Mouse (Mus musculus) erythroblast, embryonic 14.5 days (primary cell): ENCODE measurements around the gene Pomgnt2. TPM values are rescaled to one million over a fixed set of nuclear protein-coding genes. Genes with fewer than 3 reads are reported as not detected.
"Not testable (repeated sequence)": the region's sequence is repeated elsewhere in the genome, so short reads cannot be mapped to it uniquely, and the experiment has no call there.

Source experiments
- H3K27me3 ChIP-seq: 2 replicates; pipeline ENCODE4 v1.6.1; 2012; ENCODE audit warnings: inconsistent platforms; ENCODE audit not compliant: control insufficient read depth
- H3K36me3 ChIP-seq: 2 replicates; pipeline ENCODE4 v1.6.1; 2012; ENCODE audit warnings: mild to moderate bottlenecking, inconsistent platforms; ENCODE audit not compliant: control insufficient read depth
- H3K4me1 ChIP-seq: 2 replicates; pipeline ENCODE4 v1.6.1; 2012; ENCODE audit warnings: inconsistent platforms; ENCODE audit not compliant: control insufficient read depth
- H3K4me3 ChIP-seq: replicated peaks from 2 replicates; pipeline ENCODE3; 2012; ENCODE audit warnings: moderate library complexity, mild to moderate bottlenecking, inconsistent platforms
- H3K9me3 ChIP-seq: 2 replicates; pipeline ENCODE4 v1.6.1; 2012; ENCODE audit warnings: low read length, inconsistent platforms, mixed read lengths; ENCODE audit not compliant: control insufficient read depth
- GATA1 ChIP-seq: IDR thresholded peaks from 2 replicates; pipeline ENCODE4 v1.6.1; 2012; ENCODE audit warnings: low read length, inconsistent platforms, mixed read lengths
- TAL1 ChIP-seq: IDR thresholded peaks from 3 replicates; pipeline ENCODE4 v1.6.1; 2012; ENCODE audit warnings: low read length, inconsistent platforms, mixed read lengths
- polyA plus RNA-seq: library from polyadenylated mRNA; stranded (reverse); fragments of >175 nt; gene quantifications from 2 replicates; pipeline ENCODE4 v1.2.3, GENCODE M21; 2012

Gene Pomgnt2
- polyA plus RNA-seq, 1 experiment = 0.04 TPM

DNA sequence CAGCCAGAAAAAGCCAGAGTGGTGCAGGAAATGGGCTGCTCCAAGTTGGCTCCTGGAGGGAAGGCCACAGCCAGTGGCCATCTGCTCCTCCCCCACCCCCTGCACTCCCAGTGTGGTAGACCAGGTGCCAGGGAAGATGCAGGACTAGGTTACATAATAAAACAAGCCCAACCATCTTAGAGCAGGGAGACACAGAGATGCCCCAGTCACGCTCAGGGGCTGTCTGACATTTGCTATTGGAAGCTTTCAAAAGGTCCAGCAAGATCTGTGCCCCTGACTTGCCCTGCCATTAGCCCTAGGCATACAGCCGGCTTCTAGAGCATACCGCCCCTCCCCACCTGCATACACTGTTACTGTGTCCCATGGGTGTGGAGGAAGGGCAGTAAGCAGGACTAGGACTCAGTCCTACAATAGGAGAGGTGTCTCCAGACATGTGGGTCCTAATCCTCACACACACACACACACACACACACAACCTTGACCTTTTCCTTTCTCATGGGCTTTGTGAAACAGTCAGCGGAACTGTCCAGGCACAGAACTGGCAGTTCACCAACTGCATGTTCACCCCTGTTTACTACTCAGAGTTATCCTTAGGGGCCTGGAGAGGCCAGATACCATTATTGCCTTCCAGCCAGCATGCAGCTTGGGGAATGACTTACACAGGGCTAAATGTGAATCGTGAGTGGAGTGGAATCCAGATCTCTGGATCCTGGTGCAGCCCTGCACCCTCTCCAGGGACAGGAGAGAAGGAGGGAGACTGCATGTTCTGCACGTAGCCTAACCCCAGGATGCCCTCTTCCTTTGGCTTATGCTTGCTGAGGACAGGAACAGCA, 30.4 kb upstream of the Pomgnt2 start:
- TF ChIP-seq TAL1 = no peak
- no peak for TF ChIP-seq GATA1
- no peaks in the 10 kb centered on the region for H3K36me3 ChIP-seq
- no peaks in the 10 kb centered on the region for H3K9me3 ChIP-seq
- no peaks in the 10 kb centered on the region for H3K4me1 ChIP-seq
- no peaks in the 10 kb centered on the region for H3K27me3 ChIP-seq
- no peak overlapping the region for H3K4me3 ChIP-seq

DNA sequence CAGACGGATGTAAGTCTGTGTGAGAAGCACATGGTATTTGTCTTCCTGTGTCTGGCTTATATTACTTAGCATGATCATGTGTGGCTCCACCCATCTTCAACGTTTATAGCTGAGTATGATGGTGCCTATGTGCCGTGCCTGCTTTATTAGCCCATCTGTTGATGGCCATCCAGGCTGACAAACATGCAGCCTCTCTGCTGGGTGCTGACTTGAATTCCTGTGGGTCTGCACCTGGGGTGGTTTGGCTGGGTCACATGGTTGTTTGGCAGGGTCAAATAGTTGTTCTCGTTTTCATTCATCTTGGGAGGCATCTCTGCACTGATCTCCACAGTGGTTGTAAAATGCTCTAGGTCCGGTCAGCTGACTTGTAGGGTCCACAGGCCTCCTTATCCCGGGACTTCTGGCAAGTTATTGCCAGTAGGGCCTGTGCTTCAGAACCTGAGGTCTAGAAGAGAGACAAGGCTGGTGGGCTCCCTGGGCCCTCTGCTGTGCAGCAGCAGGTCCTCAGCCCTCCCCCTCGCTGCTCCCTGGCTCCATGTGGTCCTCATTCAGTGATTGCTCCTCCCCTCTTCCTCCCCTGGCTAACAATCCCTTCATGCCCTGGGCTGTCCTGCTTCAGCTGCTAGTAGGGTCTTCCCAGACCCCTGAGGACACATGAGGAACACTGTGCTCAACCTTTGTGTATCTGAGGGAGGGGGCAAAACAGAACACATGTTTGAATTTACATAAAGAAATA, 29.1 kb upstream of the Pomgnt2 start:
- no peak overlapping the region for H3K4me3 ChIP-seq
- H3K9me3 ChIP-seq = no peaks in the 10 kb centered on the region
- H3K4me1 ChIP-seq = no peaks in the 10 kb centered on the region
- no peaks in the 10 kb centered on the region for H3K27me3 ChIP-seq
- H3K36me3 ChIP-seq = no peaks in the 10 kb centered on the region
- TF ChIP-seq GATA1 (no peak), TAL1 (no peak)

DNA sequence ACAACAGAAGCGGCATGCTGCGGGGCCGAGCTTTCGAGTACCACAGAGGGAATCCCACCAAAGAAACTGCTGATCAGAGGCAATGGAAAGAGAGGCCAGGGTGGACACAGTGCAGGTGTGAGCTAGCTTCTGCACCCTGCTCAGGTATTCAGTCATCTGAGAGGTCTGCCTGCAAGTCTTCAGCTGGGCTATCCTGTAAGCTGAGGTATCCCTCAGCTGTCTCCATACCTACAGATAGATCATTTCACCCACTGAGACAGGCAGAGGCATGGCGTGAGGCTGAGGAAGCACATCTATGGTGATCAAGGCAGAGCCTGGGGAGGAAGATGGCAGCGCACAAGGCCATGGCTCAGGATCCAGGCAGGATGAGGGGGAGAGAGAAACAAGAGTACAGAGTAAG, 27.5 kb upstream of the Pomgnt2 start:
- Histone ChIP-seq H3K9me3 (no peaks in the 10 kb centered on the region), H3K4me1 (no peaks in the 10 kb centered on the region), H3K27me3 (no peaks in the 10 kb centered on the region), H3K4me3 (no peak overlapping the region), H3K36me3 (no peaks in the 10 kb centered on the region)
- TF ChIP-seq GATA1 (no peak), TAL1 (no peak)

DNA sequence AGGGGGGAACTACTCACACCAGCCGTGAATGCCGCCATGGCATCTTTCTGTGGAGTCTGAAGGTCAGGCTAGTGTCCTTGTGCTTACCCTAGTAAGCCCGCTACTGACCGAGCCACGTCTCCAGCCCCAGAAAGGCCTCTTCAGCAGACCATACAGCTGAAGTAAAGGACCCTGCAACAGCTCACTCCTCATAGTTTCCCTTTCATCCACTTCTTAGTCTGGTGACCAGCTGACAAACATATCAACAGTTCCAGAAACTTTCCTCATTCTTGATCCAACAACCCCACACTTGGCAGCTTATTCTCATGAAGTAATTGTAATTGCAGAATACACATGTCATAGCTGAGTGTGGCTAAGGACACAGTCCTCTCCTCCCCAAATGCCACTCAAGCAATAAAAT, 27.0 kb upstream of the Pomgnt2 start:
- H3K9me3 ChIP-seq = no peaks in the 10 kb centered on the region
- no peaks in the 10 kb centered on the region for H3K36me3 ChIP-seq
- H3K27me3 ChIP-seq = no peaks in the 10 kb centered on the region
- no peaks in the 10 kb centered on the region for H3K4me1 ChIP-seq
- TF ChIP-seq TAL1 (no peak), GATA1 (no peak)
- H3K4me3 ChIP-seq = no peak overlapping the region

DNA sequence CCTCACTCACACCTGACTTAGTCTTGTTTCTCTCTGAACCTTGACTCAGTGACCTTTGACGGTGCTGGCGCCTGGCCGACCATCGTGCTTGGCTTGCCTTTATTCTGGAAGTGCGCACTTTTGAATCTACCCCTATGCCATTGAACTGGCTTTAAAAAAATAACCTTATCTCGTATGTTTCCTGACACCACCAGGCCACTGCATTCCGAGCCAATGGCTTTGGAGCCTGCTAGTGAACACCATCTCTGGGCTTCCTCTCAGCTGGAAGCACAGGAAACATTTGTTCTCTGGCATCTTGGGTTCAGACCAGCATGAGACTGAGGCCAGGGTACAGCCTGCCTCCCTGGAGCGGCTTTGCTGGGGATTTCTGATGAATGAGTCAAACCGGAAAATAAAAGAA, 25.9 kb upstream of the Pomgnt2 start:
- Histone ChIP-seq H3K36me3 (no peaks in the 10 kb centered on the region), H3K4me1 (no peaks in the 10 kb centered on the region), H3K9me3 (no peaks in the 10 kb centered on the region), H3K4me3 (no peak overlapping the region), H3K27me3 (no peaks in the 10 kb centered on the region)
- no peak for TF ChIP-seq TAL1
- TF ChIP-seq GATA1 = no peak

DNA sequence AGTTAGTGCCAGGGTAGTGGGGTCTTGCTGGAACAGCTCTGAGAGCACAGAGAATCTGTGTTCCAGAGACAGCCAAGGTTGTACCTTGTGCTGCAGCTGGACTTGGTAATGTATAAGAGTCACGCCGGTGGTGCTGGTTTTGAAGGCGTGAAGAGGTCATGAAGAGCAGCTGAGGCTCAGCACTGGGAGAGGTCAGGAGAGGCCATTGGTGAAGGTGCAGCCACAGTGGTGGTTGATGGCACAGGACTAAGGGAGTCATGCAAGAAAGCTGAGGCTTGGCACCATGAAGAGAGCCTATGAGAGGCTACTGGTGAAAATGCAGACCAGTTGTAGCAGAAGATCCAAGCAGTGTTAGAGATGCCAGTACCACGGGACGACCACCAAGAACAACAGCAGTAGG, 24.7 kb upstream of the Pomgnt2 start:
- H3K4me1 ChIP-seq = no peaks in the 10 kb centered on the region
- no peak for TF ChIP-seq TAL1
- no peak for TF ChIP-seq GATA1
- H3K27me3 ChIP-seq = no peaks in the 10 kb centered on the region
- no peaks in the 10 kb centered on the region for H3K36me3 ChIP-seq
- no peaks in the 10 kb centered on the region for H3K9me3 ChIP-seq
- H3K4me3 ChIP-seq = no peak overlapping the region

DNA sequence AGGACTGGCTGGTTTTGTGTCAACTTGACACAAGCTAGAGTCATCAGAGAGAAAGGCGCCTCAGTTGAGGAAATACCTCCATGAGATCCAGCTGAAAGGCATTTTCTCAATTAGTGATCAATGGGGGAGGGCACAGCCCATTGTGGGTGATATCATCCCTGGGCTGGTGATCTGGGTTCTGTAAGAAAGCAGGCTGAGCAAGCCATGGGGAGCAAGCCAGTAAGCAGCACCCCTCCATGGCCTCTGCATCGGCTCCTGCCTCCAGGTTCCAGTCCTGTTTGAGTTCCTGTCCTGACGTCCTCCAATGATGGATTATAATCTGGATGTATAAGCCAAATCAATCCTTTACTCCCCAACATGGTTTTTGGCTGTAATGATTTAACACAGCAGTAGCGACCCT, 24.3 kb upstream of the Pomgnt2 start:
- not testable (repeated sequence) for H3K4me3 ChIP-seq, H3K27me3 ChIP-seq, H3K36me3 ChIP-seq, H3K4me1 ChIP-seq, H3K9me3 ChIP-seq

DNA sequence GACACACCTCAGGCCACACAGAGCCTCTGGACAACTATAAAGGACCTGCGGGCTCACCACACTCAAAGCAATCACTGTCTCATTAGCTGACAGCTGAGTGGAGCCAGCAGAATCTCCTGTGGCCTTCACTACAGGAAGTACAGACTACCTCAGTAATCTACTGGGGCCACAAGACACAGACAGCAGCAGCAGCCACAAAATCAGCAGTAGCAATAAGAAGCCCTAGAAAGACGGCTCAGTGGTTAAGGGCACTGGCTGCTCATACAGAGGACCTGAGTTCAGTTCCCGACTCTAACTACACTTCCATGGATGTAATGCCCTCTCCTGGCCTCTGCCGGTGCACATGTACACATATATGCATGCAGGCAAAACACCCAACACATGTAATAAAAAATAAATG, 23.4 kb upstream of the Pomgnt2 start:
- Histone ChIP-seq H3K36me3 (no peaks in the 10 kb centered on the region), H3K9me3 (no peaks in the 10 kb centered on the region), H3K4me1 (no peaks in the 10 kb centered on the region), H3K27me3 (no peaks in the 10 kb centered on the region), H3K4me3 (no peak overlapping the region)
- no peak for TF ChIP-seq GATA1
- TF ChIP-seq TAL1 = no peak

DNA sequence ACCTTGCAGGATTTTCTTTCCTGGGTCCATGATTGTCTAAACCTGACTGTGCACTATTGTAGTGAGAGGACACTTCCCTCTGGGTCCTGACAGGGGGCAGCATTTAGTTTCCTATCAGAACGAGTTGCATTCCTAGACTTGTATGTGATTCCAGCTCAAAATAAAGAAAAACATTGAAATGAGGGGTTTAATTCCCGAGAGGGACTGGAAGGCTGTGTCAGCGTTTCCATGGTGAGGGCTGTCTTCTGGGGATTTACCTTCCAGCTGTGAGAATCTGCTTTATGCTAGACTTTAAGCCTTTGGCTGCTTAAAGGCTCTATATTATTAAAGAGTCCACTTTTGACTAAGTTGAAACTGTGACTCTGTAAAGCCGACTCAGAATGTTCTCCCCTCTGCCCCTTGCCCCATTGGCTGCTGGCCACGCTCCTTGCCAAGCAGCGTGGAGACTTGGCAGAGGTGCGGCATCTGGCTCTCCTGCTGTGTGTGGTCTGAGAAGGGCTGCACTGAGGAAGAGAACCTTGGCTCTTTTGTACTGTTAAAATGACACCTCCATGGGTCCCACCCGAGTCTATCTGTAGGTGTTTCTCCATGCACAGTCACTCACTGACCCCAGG, 22.0 kb upstream of the Pomgnt2 start:
- H3K9me3 ChIP-seq = no peaks in the 10 kb centered on the region
- H3K4me1 ChIP-seq = no peaks in the 10 kb centered on the region; the same call in 1 of the 2 replicates
- no peak for TF ChIP-seq GATA1
- TF ChIP-seq TAL1 = no peak
- no peak overlapping the region for H3K4me3 ChIP-seq
- no peaks in the 10 kb centered on the region for H3K27me3 ChIP-seq
- H3K36me3 ChIP-seq = no peaks in the 10 kb centered on the region
